Mouse (Mus musculus) fibroblast of lung, adult 2 months (primary cell): ENCODE measurements at regions not wholly inside any gene's neighbourhood (a gene's known extent, or its start where the extent isn't known, plus 50 kb on each side); places are given as distances from the start of the nearest gene placed in this dataset.
"Not testable (repeated sequence)": the region's sequence is repeated elsewhere in the genome, so short reads cannot be mapped to it uniquely, and the experiment has no call there.

ENCODE experiments used
- DNase-seq: peaks from one replicate; pipeline ENCODE4 v3.0.0-alpha.2; 2011; ENCODE audit warnings: low read depth

DNA sequence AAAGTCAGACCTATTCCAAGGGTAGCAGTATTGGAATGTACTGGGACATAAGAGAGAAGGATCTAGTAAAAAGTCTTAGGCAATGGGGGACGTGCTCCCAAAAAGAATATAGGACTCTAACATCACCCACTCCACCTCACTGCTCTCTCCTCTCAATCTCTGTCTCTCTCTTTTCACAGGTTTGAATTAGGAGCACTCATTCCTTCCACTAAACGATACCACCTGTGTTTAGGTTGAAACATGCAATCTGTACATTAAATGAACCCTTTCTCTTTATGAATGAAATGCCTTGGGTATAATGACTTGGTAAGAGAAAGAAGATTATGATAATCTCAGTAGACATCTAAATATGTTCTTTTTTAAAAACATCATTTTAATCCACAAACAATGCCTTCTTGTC, 129.4 kb downstream of the Zpld1 start:
- DNase-seq: no peak

DNA sequence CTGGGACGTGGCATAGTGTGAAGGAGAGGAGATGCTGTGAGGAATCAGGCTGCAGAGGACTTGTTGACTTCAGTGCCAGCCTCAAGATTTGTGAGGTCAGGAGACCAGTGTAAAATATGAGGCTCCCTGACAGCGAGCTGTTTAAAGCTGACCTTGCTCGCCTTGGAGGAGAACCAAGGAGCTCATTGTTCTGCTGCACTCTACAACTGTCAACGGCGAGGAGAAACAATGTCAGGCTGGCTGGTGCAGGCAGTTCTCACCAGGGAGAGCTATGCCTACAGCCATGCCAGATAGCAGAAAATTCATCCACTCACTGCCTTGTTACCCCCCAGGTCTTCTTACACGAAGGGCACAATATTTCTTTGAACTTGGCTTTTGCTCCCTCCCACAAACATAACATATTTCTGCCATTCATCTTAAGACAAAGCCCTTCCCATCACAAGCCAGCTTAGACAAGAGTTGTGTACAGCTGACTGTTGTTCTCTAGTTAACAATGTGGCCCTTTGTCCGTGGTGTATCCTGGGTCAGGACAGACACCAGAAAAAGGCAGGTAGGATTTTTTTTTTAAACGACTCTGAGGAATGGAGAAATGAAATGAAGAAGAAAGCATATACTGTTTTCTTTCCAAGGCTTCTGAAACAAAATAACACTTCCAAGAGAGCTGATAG, 131.5 kb downstream of the Zpld1 start:
- no peak for DNase-seq

DNA sequence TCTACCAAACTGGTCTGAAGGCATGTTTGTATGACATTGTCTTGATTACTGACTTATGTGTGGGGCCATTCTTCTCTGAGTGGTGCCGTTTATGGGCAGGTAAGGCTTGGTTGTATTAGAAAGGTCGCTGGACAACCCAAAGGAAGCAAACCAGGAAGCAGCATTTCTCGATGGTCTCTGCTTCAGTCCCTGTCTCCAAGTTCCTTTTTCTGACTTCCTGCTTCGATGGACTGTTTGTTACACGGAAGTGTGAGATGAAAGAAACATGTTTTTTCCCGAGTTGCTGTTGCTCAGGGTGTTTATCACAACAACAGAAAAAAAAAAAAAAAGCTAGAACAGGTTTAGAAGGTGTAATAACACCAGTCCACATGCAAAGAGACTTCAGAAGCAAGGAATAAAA, 134.9 kb downstream of the Zpld1 start:
- DNase-seq: no peak

DNA sequence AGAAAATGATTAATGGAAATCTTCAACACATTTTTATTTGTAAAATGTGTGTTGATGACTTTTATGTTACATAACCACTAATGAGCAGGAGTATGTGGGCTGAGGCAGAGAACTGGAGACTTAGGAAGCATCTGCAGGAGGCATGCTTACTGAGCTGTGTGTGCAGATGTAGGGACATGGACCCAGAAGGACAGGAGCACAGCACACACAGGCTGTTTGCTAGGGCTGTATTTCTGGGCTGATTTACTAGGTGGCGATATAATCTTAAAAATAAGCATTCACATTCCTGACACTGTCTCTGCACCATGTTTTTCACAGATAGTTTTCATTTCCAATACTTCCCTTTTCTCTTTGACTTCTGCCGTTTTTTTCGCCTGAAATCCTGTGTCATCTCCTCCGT, 146.1 kb downstream of the Zpld1 start:
- DNase-seq: peak; percentile 13

DNA sequence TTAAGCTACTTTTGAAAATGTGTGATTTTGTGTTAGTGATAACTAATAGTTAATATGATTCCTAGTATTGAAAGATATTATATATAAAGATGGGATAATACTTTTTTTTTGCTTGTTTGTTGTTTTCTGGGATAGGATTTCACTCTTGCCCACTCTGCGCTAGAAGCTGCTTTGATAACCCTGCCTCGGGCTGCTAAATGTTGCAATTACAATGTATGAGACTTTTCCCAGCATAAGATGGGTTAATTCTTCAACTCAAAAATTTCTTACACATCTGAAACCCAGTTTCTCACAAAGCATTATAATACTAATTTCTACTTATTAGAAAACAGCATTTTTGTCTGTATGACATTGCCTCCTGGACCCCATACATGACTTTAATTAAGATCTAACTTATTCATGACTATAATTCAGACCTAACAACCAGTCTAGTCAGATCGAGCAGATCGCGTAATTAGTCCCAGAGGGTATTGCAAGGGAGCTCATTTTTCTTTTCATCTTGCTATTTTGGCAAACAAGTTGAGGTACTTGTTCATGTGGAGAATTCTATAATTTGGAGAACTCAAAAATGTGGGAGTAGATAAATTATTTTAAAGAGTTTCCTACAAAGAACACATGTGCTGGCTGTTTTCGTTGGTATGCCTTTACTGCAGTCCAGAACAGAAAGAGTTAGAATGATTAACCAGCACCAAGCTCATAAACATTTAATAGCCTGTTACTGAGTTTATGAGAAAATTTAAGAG, 155.2 kb downstream of the Zpld1 start:
- DNase-seq: no peak

DNA sequence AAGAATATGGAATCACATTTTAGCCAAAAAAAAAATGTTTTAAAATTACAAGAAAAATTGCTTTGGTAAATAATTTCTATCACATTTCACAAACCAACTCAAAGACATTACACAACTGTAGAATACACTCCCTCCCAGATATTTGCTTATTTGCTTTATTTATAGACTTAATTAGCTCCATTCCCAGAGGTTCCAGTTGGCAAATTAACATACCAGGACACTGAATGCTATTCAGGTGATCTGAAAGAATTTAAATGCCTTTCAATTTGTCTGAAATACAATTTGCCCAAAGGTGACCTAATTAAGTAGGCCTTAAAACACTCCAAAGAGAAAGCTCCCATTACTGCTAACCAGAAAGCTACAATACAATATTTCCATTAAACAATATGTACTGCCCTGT, 162.8 kb downstream of the Zpld1 start:
- DNase-seq: no peak

DNA sequence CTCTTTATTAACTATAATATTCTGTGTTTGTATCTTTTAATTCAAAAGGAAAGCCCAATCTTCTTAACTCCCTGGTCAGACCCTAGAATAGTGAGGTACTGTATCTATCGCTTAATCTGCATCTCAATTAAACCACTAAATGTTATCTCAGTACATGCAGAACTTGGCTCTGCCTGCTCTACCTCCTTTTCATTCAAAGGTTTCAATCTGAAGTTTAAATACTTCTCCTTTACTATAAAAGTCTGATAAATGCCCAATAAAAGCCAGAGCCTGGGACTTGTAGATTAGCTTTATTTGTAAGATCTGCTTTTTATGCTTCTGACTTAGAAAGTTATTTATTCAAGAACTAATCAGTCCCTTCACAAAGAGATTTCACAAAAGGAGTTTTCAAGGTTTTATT, 200.1 kb downstream of the Zpld1 start:
- no peak for DNase-seq

DNA sequence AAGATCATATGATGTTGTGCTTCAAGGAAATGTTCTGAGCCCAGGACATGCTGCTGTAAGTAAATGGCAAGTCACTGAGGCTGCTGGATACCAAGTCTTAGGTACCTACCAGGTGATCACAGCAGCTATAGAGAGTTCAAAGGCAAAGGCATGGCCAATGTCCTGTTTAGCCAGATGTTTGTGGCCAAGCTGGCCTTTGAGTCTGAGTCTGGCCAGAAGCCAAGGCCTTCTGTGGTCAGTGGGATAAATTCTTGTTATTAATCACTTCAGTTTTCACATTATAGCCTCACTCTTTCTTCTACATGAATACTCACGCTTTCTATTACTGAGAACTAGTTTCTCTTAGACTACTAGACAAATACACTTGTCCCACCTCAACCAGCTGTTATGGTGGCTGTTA, 210.3 kb downstream of the Zpld1 start:
- no peak for DNase-seq

DNA sequence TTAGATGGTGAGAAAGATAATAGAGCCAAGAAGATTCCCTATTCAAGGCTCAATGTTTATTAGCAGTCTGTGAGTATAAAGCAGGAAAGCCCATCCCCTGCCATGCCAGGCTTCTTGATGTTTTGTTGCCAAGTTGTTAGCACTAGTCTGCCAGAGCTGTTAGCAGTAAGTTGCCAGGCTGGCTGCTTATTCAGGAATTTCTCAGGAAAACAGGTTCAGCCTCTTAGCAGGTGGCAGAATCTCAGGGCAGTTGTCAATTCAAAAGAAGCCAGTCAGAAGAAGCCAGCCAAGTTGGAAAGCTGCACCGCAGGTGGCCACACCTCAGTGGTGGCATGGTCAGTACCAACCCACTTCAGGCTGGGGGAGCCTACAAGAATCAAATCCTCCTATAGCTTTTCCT, 221.6 kb downstream of the Zpld1 start:
- DNase-seq: no peak

DNA sequence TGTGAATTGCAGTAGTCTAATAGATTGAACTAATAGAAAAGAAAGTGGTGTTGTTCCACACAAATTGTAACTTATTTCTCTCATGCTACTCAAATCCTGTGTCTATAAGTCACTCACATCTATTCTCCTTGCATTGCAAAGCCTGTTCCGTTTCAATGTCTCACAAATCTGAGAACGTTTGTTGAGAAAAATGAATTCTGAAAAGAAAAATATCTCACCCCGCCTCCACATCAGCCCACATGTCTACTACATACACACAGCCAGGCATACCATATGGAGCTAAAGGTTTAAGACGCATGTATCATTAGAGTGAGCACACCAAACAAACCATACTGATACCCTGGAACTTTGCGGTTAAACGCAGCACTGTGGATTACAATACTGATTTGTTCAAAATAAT, 258.0 kb downstream of the Zpld1 start:
- no peak for DNase-seq

DNA sequence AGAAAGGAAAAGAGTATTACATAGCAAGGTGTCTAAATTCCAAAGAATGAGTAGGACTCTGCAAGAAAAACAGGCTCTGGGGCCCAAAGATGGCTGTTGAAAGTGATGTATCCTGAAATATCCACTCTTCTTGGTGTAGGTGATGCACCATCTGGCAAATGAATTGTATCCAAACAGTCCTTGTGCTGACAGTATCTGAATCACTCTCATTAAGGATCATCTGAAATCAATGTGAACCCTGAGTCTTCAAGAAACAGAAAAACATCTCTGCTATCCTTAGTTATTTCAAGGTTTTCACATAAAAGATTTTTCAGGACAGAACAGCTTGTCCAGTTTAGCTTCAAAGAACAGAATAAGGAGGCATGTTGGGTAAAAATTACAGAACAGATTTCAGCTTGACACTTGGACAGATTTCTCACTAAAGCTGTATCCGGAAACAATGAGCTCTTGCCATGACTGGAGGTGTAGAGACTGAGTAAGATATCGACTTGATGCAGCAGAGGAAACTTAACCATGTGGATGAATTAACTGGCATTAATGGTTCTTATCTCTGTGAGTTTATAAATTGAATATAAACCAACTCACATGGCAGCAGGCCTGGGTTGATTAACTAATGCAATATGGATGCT, 296.0 kb downstream of the Zpld1 start:
- DNase-seq: no peak

DNA sequence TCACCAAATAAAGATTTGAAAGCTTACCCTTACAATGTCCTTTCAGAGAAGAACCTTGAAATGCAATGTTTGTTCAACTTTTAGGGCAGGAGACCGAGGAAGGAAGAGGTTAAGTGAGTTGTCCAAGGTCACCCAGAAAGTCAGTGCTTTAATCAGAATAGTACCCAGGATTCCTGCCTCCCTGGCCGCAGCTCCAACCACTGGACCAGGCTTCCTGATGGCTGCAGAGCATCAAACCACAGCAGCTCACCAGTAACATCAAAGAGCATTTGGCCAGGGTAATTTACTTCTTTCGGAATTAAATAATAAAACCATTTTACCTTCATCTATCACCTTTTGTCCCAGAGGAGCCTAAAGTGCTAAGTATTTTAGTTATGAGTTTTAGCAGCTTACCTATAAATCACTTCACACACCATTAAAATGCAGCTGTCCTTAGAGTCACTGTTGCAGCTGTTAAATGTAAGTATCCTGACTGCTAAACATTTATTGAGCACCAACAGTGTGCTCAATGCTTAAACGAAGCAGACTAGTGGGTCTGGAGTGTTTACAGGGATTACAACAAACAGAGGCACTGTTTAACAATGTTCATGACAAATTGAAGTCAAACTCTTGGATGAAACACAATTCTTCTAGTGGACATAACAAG, 306.1 kb downstream of the Zpld1 start:
- no peak for DNase-seq

DNA sequence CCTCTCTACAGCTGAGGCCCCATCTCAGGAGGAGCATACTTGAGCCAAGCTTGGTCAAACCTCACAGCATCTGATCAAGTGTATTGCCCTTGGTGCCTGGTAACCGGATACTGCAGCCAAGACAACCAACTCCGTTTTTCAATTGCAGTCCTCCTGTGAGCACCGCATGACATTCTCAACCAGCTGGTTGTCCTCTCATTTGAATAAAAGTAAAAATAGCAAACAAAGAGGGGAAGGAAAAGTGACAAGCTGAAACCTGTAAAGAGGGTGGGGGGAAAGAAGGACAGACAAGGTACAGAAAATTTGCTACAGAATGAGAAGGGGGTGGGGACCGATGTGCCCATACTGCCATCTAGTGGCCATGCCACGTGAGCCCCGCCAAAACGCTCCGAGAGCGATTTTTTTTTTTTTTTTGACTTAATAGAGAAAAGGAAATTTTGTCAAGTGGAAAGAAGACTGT, 314.0 kb downstream of the Zpld1 start:
- peak; percentile 0 for DNase-seq

DNA sequence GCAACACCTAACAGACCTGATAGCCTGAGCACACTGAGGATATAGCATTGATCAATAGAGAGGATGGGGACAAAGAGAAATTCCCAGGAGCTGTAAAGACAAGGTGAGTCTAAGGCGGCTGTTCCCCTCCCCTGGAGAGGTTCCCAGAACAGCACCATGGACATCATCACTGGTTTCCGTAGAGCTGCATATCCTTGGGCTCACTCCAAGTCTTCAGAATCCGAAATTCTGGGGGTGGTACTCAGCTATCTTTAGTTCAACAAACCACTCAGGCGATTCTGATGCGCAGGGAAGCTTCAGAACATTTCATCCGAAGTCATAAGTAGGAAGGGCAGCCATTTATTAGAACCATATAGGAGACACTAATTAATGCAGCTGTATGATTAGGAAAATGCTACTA, 327.4 kb downstream of the Zpld1 start:
- DNase-seq: no peak

DNA sequence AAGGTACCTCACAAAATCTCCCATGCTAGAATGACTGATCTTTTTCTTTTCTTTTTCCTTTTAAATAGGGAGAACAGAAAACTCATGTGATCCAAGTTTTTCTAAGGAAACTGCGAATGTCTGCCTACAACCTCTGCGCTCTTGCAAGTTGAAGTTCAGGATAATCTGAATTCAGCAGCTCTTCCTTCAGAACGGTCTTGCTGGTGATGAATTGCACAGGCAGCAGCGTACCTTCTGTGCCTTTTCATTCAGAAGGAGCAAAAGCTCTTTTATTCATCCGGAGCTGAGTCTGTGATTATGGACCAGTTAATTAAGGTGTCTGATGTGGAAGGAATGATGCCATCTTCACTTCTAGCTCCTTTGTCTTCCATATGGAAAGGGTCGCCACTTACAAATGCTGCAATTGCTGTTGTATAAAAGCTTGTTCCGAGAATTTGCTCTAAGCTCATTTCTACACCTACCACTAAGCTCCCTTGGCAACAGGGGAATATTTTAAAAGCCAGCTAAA, 353.9 kb downstream of the Zpld1 start:
- DNase-seq: no peak

DNA sequence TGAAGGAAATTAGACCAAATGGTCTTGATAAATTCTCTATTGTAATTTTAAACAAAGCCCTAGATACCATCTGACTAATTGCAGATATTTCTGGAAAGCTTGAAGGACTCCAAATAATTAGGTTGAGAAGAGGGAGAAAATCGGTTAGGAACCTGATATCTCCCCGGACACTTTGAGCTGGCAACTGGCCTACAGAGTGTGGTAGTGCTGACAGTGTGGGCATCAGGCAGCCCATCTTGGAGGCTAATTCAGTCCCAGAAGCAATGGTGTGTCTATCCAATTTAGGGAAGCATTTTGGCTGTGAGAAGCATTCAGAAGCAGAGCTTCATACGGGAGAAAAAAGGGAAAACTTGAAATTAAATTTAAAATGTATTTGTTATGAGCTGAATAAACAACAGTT, 369.5 kb downstream of the Zpld1 start:
- DNase-seq: no peak

DNA sequence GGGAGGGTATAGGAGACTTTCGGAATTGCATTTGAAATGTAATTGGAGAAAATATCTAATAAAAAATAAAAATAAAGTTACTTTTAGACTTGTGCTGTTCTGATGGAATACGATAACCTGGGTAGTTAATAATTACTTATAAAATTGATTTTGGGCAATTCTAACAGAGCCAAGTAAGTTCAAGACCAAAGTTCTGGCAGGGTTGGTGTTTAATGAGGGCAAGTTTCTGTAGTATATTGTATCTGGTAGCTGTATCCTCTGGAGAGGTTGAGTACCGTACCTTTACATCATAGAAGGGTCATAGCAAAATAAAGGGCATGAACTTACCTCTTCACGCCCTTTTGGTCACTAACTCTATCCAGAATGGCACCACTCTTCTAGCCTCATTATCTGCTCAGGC, 394.9 kb downstream of the Zpld1 start:
- DNase-seq: no peak

DNA sequence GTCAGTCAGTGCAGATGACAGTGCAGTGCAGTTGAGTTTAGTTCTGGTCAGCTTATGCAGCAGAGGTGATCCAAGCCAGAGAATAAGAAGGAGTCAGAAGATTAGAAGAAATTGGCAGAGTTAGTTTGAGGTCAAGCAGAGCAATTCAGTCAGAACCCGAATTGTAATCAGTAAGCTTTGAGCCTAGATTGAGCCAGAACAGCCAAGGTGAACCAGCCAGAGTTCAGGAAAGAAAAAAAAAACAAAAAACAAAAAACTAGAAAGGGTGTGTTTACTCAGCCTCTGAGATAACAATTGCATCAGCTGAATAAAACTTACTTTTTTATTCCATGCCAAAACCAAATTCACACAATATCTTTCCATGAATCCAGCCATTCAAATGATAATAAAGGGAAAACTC, 396.3 kb downstream of the Zpld1 start:
- DNase-seq: no peak

DNA sequence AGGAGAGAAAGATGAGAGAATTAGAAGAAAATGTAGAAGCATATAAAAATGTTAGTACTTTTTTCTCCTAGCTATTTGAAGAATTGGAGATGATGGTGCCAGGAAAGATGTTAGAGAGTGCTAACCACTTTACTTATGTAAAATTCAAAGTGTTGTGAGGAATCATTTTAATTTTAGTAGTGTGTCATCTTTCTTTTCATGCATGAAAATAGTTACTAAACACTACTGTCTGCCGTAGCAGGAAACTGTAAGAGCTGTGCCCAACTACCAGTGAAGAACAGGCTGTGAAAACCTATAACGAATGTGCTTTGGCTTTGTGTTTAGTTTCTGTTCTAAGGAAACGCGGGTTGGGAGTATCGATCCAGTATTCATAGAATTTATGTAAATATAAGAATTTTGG, 403.1 kb downstream of the Zpld1 start:
- no peak for DNase-seq

DNA sequence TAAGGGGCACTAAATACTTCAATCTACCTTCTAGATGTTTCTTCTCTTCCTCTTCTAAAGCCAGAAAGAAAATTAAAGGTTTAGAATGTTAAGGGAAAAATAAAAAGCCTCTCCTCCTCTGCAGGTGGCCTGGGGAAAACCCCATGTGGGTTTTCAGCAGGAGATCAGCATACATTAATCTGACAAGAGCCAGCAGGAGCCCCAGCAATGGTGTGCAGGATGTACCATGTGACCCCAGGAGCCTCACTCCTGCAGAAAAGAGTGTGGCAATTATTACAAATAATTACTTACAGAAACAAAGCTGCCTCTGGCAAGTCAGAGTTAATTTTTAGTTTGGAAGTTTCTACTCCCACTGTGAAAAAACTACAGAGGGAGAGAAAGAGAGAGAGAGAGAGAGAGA, 440.4 kb downstream of the Zpld1 start:
- no peak for DNase-seq

DNA sequence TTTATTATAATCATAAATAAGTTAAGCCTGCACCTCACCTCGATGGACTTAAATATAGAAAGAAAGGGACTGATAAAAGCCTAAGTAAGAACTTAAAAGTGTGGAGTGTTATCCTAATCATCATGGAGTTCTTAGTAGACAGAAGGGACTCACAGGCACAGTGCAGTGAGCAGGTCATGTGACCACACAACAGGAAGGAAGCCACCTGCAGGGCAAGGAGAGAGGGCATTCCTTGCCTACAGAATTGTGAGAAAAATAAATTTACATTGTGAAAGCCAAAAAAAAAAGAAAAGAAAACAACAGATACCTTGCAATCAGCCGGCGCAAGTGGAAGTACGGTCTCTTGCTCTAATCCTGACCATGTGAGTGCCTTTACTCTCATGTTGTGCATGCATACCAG, 454.8 kb downstream of the Zpld1 start:
- DNase-seq: not testable (repeated sequence)
